Mouse (Mus musculus) midbrain, embryonic 16.5 days (tissue): ENCODE data around the gene Mecom. TPM values are rescaled to one million over a fixed set of nuclear protein-coding genes. Genes with fewer than 3 reads are reported as not detected.

Experiments used
- ATAC-seq: fragments of 200-750 bp; cut with Nextera tagmentation; 2 replicates; pipeline ENCODE4 v1.8.0; 2017; ENCODE audit warnings: moderate TSS enrichment
- H3K27ac ChIP-seq: fragments of 300-500 bp; sonication (generic); 2 replicates; pipeline ENCODE4 v1.5.1; 2014; ENCODE audit warnings: mild to moderate bottlenecking, low read length, mixed read lengths
- H3K27me3 ChIP-seq: fragments of 300-500 bp; sonication (generic); 2 replicates; pipeline ENCODE4 v1.6.1; 2014; ENCODE audit warnings: low read depth, low read length, mixed read lengths; ENCODE audit not compliant: control insufficient read depth, insufficient read depth
- H3K36me3 ChIP-seq: fragments of 300-500 bp; sonication (generic); 2 replicates; pipeline ENCODE4 v1.6.1; 2014; ENCODE audit warnings: mild to moderate bottlenecking, low read length, moderate library complexity, mixed read lengths; ENCODE audit not compliant: control insufficient read depth, insufficient read depth
- H3K4me1 ChIP-seq: fragments of 300-500 bp; sonication (generic); 2 replicates; pipeline ENCODE4 v1.6.1; 2014; ENCODE audit warnings: mild to moderate bottlenecking, low read length, mixed read lengths; ENCODE audit not compliant: control insufficient read depth, insufficient read depth
- H3K4me2 ChIP-seq: fragments of 300-500 bp; sonication (generic); 2 replicates; pipeline ENCODE4 v1.6.1; 2014; ENCODE audit warnings: mild to moderate bottlenecking, low read length, mixed read lengths
- H3K4me3 ChIP-seq: fragments of 300-500 bp; sonication (generic); 2 replicates; pipeline ENCODE4 v1.5.1; 2014; ENCODE audit warnings: low read depth, mild to moderate bottlenecking, low read length, moderate library complexity, mixed read lengths
- H3K9ac ChIP-seq: fragments of 300-500 bp; sonication (generic); 2 replicates; pipeline ENCODE4 v1.6.1; 2014; ENCODE audit warnings: low read depth, low read length, mixed read lengths
- H3K9me3 ChIP-seq: fragments of 300-500 bp; sonication (generic); replicated peaks from 2 replicates; pipeline ENCODE4 v1.6.1; 2014; ENCODE audit warnings: mild to moderate bottlenecking, low read length, mixed read lengths; ENCODE audit not compliant: control insufficient read depth, poor library complexity, severe bottlenecking
- WGBS: fragments of 180-500 bp; shearing (Covaris S2); extraction: QIAGEN DNeasy Blood & Tissue Kit; methylation state at CpG from one replicate; pipeline ENCODE4 v1.1.7; 2014; 5-methylcytosine and 5-hydroxymethylcytosine counted together
- polyA plus RNA-seq: library from polyadenylated mRNA; unstranded; fragments of >200 nt; fragmentation: Nextera tagmentation; extraction: Ambion mirVana; gene quantifications from 2 replicates; pipeline ENCODE4 v1.2.1, GENCODE M21; 2015

The Mecom gene
- polyA plus RNA-seq, 1 experiment from 2014 or later = 4.0 TPM

DNA sequence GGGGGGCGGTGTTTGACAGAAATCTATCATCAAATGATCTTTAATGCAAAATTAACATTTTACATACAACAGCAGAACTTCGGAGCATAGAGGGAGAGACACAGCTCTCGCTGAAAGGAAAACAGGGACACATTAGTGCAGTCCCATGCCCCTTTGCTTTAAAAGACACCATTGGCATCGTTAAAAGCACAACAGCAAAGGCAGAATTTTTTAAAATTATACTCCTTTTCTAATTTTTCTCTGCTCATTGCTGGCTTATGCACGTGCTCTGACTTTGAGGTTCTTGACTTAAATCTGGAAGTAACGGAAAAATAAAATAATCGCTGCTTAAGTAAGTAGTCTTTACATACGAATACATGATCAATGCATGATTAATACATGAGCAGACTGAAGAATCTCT, 327.9 kb downstream of the Mecom start:
- H3K36me3 ChIP-seq = no peaks in the 10 kb centered on the region
- no peaks in the 10 kb centered on the region for H3K9me3 ChIP-seq
- H3K4me1 ChIP-seq = 0 out of 2 replicates have a peak, but pooled peaks cover 3% of the 10 kb centered on the region
- H3K4me3 ChIP-seq = peak overlapping the region; percentile 24
- peak overlapping the region; percentile 55 for H3K4me2 ChIP-seq
- 6% methylated on average over 8 of the region's 8 CpGs for WGBS
- no peak overlapping the region for H3K9ac ChIP-seq
- H3K27ac ChIP-seq = no peak overlapping the region
- ATAC-seq = no peak
- peaks cover 22% of the 10 kb centered on the region for H3K27me3 ChIP-seq

GRCm38 (mm10) chr3:30219190-30219884, 328.5 kb downstream of the Mecom start:
- Histone ChIP-seq H3K4me1 (0 out of 2 replicates have a peak, but pooled peaks cover 3% of the 10 kb centered on the region), H3K4me2 (peak overlapping the region; percentile 55), H3K27ac (no peak overlapping the region), H3K36me3 (no peaks in the 10 kb centered on the region), H3K9me3 (no peaks in the 10 kb centered on the region), H3K27me3 (peaks cover 19% of the 10 kb centered on the region), H3K4me3 (peak overlapping the region; percentile 24), H3K9ac (no peak overlapping the region)
- peak; percentile 32 for ATAC-seq
- under 1% methylated on average over 21 of the region's 21 CpGs for WGBS

- H3K9ac ChIP-seq = no peak overlapping the region
- ATAC-seq = no peak
- H3K9me3 ChIP-seq = no peaks in the 10 kb centered on the region
- no peaks in the 10 kb centered on the region for H3K4me1 ChIP-seq
- H3K27ac ChIP-seq = no peak overlapping the region
- peaks cover 19% of the 10 kb centered on the region; the same call in 1 of the 2 replicates for H3K27me3 ChIP-seq
- no peak overlapping the region for H3K4me3 ChIP-seq
- 62% methylated on average over 4 of the region's 4 CpGs for WGBS
- no peak overlapping the region for H3K4me2 ChIP-seq
- no peaks in the 10 kb centered on the region for H3K36me3 ChIP-seq
Measured at GRCm38 (mm10) chr3:30214607-30215006, 333.2 kb downstream of the Mecom start.

DNA sequence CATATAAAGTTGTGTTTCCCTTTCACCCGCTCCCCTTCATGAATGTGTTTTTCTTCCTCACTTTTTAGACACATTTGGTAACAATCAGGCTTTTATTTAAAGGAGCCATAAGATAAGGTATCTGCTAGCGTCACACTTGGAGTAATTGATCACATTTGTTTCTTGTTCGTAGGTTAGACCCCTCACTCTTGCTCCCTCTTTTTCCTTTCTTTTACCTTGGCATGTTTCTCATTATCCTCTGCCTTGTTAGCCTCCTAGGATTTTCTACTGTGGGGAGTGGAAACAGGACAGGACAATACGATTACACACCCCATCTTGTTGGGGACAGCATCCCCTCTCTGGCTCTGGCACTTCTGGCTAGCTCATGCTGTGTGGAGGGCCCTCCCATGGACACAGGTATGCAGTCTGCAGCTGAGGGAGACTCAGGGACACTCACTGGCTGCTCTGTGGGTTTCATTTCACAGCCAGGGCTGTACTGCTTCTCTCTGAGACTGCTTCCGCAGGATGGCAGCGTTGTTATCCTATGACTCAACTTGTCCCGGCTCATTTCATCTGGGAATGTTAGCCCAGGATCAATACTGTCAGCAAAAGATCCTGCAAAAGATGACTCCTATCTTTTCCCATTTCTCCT, 334.2 kb downstream of the Mecom start:
- no peaks in the 10 kb centered on the region for H3K36me3 ChIP-seq
- H3K4me3 ChIP-seq = no peak overlapping the region
- WGBS = 34% methylated on average over 7 of the region's 7 CpGs
- peaks cover 18% of the 10 kb centered on the region; the same call in 1 of the 2 replicates for H3K27me3 ChIP-seq
- H3K4me1 ChIP-seq = no peaks in the 10 kb centered on the region
- no peaks in the 10 kb centered on the region for H3K9me3 ChIP-seq
- no peak overlapping the region for H3K27ac ChIP-seq
- no peak overlapping the region for H3K4me2 ChIP-seq
- no peak overlapping the region for H3K9ac ChIP-seq
- no peak for ATAC-seq

GRCm38 (mm10) chr3:30212802-30213201, 335.0 kb downstream of the Mecom start:
- Histone ChIP-seq H3K9me3 (no peaks in the 10 kb centered on the region), H3K4me3 (no peak overlapping the region), H3K27me3 (peaks cover 14% of the 10 kb centered on the region; the same call in 1 of the 2 replicates), H3K4me2 (no peak overlapping the region), H3K27ac (no peak overlapping the region), H3K36me3 (no peaks in the 10 kb centered on the region), H3K4me1 (no peaks in the 10 kb centered on the region), H3K9ac (no peak overlapping the region)
- ATAC-seq = no peak
- 62% methylated on average over 3 of the region's 3 CpGs for WGBS

DNA sequence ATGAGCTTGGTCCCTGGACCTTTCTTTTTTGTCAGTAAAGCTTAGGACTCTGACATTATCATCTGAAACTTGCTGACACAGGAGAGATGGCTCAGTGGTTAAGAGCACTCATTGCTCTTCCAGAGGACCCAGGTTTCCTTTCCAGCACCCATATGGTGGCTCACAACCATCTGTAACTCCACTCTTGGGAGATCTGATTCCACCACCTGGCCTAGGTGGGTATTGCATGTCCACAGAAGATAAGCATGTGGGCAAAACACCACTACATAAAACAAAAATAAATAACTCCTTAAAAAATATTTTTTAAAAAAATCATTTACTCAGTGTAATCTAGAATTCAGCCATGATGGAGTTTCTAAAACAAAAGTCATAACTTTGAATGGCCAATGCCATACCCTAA, 338.7 kb downstream of the Mecom start:
- Histone ChIP-seq H3K27ac (no peak overlapping the region), H3K4me2 (no peak overlapping the region), H3K4me3 (no peak overlapping the region), H3K27me3 (peaks cover 4% of the 10 kb centered on the region; the same call in 1 of the 2 replicates), H3K4me1 (no peaks in the 10 kb centered on the region), H3K9me3 (no peaks in the 10 kb centered on the region), H3K36me3 (no peaks in the 10 kb centered on the region), H3K9ac (no peak overlapping the region)
- ATAC-seq = no peak

GRCm38 (mm10) chr3:30207886-30208285, 339.9 kb downstream of the Mecom start:
- H3K9ac ChIP-seq = no peak overlapping the region
- H3K9me3 ChIP-seq = no peaks in the 10 kb centered on the region
- 34% methylated on average over 8 of the region's 8 CpGs for WGBS
- H3K36me3 ChIP-seq = no peaks in the 10 kb centered on the region
- H3K4me2 ChIP-seq = no peak overlapping the region; the same call in 1 of the 2 replicates
- H3K4me3 ChIP-seq = no peak overlapping the region
- H3K27me3 ChIP-seq = no peaks in the 10 kb centered on the region
- no peak overlapping the region for H3K27ac ChIP-seq
- 0 out of 2 replicates have a peak, but pooled peaks have one; percentile 42 for ATAC-seq
- no peaks in the 10 kb centered on the region for H3K4me1 ChIP-seq

DNA sequence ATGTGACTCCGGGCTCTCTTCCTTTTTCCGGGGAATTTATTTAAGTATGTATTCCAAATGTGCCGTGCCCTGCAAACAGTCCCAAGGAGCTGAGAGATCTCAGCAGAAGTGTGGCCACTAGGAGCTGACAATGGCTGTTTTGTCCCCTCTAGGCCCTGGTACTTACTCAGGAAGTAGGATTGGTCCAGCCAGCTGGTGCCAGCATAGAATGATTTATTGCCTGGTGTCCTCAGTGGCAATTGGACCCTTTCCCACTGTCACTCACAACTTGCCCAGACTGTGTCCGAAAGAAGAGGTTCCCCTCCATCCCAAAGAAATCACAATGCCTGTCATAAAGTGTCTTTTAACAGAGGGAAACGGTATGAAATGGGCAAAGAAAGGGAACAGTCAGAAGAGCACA, 340.4 kb downstream of the Mecom start:
- Histone ChIP-seq H3K9ac (no peak overlapping the region), H3K4me1 (no peaks in the 10 kb centered on the region), H3K9me3 (no peaks in the 10 kb centered on the region), H3K4me2 (no peak overlapping the region), H3K4me3 (no peak overlapping the region), H3K27ac (no peak overlapping the region), H3K36me3 (no peaks in the 10 kb centered on the region), H3K27me3 (no peaks in the 10 kb centered on the region)
- 0 out of 2 replicates have a peak, but pooled peaks have one; percentile 51 for ATAC-seq
- WGBS = 54% methylated on average over 5 of the region's 5 CpGs

- no peak for ATAC-seq
- Histone ChIP-seq H3K9me3 (no peaks in the 10 kb centered on the region), H3K27me3 (no peaks in the 10 kb centered on the region), H3K36me3 (no peaks in the 10 kb centered on the region), H3K27ac (no peak overlapping the region), H3K9ac (no peak overlapping the region), H3K4me3 (no peak overlapping the region), H3K4me1 (no peaks in the 10 kb centered on the region), H3K4me2 (no peak overlapping the region)
- WGBS = 88% methylated on average over 8 of the region's 8 CpGs
Measured at GRCm38 (mm10) chr3:30206123-30206522, 341.7 kb downstream of the Mecom start.
